Mouse (Mus musculus): ENCODE measurements around the gene Uckl1. TPM values are rescaled to one million over a fixed set of nuclear protein-coding genes. Genes with fewer than 3 reads are reported as not detected.

Gene Uckl1
- polyA plus RNA-seq, 1 experiment from 2014 or later: 45.6 TPM

DNA sequence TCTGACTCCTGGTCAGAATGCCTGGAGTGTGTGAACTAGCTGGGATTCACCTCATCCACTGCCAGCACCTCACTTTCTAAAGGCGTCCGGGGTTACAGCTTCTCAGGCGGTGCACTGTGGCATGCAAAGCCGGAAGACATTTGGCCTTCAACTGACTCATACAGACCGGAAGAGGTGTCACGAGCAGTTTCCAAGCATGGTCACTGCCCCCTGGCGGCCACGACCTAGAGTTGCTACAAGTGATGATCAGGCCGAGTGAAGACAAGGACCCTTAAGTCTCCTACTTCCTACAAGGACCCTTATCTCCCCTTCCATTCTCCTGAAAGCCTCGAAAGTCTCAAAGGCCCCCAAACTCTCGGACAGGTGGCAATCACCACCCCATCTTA, 3.7 kb downstream of the Uckl1 start:
- Histone ChIP-seq H3K9ac (ENCODE audit: low read depth, low read length) (peak overlapping the region; percentile 84), H3K4me2 (ENCODE audit: low read length) (peak overlapping the region; percentile 97), H3K4me3 (replicated peaks; ENCODE audit: low read depth, low read length) (peak overlapping the region; percentile 70), H3K27me3 (ENCODE audit: insufficient read depth, low read length) (no peaks in the 10 kb centered on the region), H3K4me1 (replicated peaks; ENCODE audit: insufficient read depth, low read length) (peaks cover 20% of the 10 kb centered on the region), H3K27ac (peak overlapping the region; percentile 90), H3K36me3 (ENCODE audit: insufficient read depth, low read length) (peaks cover 16% of the 10 kb centered on the region), H3K9me3 (replicated peaks; ENCODE audit: low read length) (no peaks in the 10 kb centered on the region)
- TF ChIP-seq CTCF (IDR thresholded peaks at IDR 0.05; ENCODE audit: low read depth): peak; percentile 98
- 1% methylated on average over 11 of the region's 11 CpGs for WGBS
- DNase-seq (ENCODE audit: low spot score) (peak; percentile 98), ATAC-seq (replicated peaks; ENCODE audit: low FRiP score, low read depth) (peak; percentile 80)

DNA sequence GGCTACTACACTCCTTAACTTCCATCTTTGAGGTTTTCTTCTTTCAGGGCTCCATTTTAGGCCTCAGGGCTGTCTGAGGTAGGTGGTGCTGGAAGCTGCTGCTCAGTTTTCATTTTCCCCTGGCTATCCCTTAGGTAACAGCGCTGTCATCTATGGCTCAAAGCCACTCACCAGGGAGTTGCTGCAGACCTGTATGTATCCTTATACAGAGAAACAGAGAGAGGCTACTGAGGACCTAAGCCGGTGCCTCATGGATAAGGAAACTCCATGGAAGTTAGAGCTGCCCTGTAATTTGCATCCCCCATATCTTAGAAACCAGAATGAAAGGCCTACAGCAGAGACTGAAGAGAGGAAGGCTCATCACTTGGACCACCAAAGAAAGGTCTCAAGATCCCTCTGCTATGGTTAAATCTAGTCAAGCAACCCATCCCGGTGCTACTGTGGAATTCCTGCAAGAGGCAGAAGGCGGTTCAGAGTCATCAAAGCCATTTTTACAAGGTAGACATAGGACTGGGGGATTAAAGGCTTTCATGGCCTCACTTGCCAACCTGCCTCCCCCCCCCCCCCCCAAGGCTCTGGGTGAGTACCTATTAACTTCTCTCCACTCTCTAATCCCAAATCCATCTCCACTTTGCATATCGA, 4.4 kb downstream of the Uckl1 start:
- DNase-seq (ENCODE audit: low spot score): no peak
- TF ChIP-seq CTCF (IDR thresholded peaks at IDR 0.05; ENCODE audit: low read depth): no peak
- Histone ChIP-seq H3K9me3 (replicated peaks; ENCODE audit: low read length) (no peaks in the 10 kb centered on the region), H3K4me2 (ENCODE audit: low read length) (peak overlapping the region; percentile 97), H3K9ac (ENCODE audit: low read depth, low read length) (peak overlapping the region; percentile 84), H3K4me1 (replicated peaks; ENCODE audit: insufficient read depth, low read length) (peaks cover 20% of the 10 kb centered on the region), H3K27ac (peak overlapping the region; percentile 90), H3K27me3 (ENCODE audit: insufficient read depth, low read length) (no peaks in the 10 kb centered on the region), H3K4me3 (replicated peaks; ENCODE audit: low read depth, low read length) (peak overlapping the region; percentile 70), H3K36me3 (ENCODE audit: insufficient read depth, low read length) (peaks cover 13% of the 10 kb centered on the region)
- 72% methylated on average over 5 of the region's 5 CpGs for WGBS
- no peak for ATAC-seq (replicated peaks; ENCODE audit: low FRiP score, low read depth)

DNA sequence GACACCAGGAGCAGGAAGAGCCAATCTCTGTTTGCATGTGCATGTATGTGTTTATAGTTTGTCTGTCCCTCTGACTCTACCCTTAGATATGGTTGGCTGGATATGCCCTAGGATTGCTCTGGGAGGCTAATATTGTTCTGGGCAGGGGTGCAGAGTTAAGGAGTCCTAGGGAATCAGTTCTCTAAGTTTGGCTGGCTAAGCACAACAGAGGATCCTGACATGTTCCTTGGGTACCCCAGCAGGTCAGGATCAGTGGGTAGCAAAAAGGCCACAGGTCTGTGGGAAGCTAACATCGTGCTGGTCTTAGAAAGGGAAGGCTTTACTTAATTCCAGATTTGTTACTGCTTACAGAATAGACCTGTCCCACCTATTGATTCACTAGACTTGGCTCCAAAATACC, 5.0 kb downstream of the Uckl1 start:
- ATAC-seq (replicated peaks; ENCODE audit: low FRiP score, low read depth) (no peak), DNase-seq (ENCODE audit: low spot score) (no peak)
- H3K4me2 ChIP-seq (ENCODE audit: low read length): no peak overlapping the region
- no peak for TF ChIP-seq CTCF (IDR thresholded peaks at IDR 0.05; ENCODE audit: low read depth)
- H3K4me3 ChIP-seq (replicated peaks; ENCODE audit: low read depth, low read length): no peak overlapping the region
- 84% methylated on average over 1 of the region's 1 CpGs for WGBS
- peak overlapping the region; percentile 71; the same call in 1 of the 2 replicates for H3K27ac ChIP-seq
- peaks cover 7% of the 10 kb centered on the region for H3K36me3 ChIP-seq (ENCODE audit: insufficient read depth, low read length)
- peaks cover 20% of the 10 kb centered on the region for H3K4me1 ChIP-seq (replicated peaks; ENCODE audit: insufficient read depth, low read length)
- H3K9me3 ChIP-seq (replicated peaks; ENCODE audit: low read length): no peaks in the 10 kb centered on the region
- no peak overlapping the region for H3K9ac ChIP-seq (ENCODE audit: low read depth, low read length)
- no peaks in the 10 kb centered on the region for H3K27me3 ChIP-seq (ENCODE audit: insufficient read depth, low read length)

DNA sequence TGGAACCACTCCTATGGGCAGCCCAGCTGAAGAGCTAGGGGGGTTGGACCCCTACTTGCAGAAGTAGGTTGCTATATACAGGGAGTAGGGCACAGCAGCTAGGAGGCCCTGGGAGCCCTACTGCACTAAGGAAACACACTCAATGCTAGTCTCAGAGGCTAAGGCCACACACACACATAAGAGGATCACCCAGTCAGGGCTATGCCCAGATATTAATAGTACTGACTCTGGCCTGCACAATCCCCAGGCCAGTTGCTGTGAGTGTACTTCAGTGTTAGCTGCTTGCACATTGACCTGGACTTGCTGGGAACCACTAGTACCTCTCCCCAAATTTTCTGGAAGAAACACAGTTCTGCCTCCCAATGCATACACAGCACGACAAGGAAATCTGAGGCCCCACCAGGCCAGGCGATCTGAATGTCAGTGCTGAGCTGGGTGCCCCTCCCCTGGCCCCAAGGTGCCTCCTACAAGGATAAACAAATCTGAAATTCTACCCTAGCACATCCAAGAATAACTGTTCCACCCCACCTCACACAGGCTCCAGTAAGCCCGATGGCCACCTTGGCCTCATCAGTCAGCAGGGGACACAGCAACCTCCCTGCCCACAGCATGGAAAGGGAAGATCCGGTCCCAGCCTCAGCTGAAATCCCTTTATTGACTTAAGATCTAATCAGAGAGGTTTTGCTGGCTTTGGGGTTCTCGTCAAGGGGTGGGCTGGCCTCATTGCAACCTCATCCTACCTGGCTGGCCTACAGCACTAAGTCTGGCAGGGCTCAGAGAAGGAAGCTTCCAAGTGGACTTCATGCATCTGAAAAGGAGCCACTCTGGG, 5.7 kb downstream of the Uckl1 start:
- H3K9me3 ChIP-seq (replicated peaks; ENCODE audit: low read length): no peaks in the 10 kb centered on the region
- H3K36me3 ChIP-seq (ENCODE audit: insufficient read depth, low read length): 0 out of 2 replicates have a peak, but pooled peaks cover 2% of the 10 kb centered on the region
- ATAC-seq (replicated peaks; ENCODE audit: low FRiP score, low read depth) (no peak), DNase-seq (ENCODE audit: low spot score) (peak; percentile 78)
- H3K4me3 ChIP-seq (replicated peaks; ENCODE audit: low read depth, low read length): no peak overlapping the region
- 25% methylated on average over 5 of the region's 5 CpGs for WGBS
- H3K9ac ChIP-seq (ENCODE audit: low read depth, low read length): 0 out of 2 replicates have a peak overlapping the region, but pooled peaks have one; percentile 18
- H3K4me2 ChIP-seq (ENCODE audit: low read length): no peak overlapping the region
- no peak for TF ChIP-seq CTCF (IDR thresholded peaks at IDR 0.05; ENCODE audit: low read depth)
- no peaks in the 10 kb centered on the region for H3K27me3 ChIP-seq (ENCODE audit: insufficient read depth, low read length)
- H3K27ac ChIP-seq: peak overlapping the region; percentile 71; the same call in 1 of the 2 replicates
- peaks cover 20% of the 10 kb centered on the region for H3K4me1 ChIP-seq (replicated peaks; ENCODE audit: insufficient read depth, low read length)

DNA sequence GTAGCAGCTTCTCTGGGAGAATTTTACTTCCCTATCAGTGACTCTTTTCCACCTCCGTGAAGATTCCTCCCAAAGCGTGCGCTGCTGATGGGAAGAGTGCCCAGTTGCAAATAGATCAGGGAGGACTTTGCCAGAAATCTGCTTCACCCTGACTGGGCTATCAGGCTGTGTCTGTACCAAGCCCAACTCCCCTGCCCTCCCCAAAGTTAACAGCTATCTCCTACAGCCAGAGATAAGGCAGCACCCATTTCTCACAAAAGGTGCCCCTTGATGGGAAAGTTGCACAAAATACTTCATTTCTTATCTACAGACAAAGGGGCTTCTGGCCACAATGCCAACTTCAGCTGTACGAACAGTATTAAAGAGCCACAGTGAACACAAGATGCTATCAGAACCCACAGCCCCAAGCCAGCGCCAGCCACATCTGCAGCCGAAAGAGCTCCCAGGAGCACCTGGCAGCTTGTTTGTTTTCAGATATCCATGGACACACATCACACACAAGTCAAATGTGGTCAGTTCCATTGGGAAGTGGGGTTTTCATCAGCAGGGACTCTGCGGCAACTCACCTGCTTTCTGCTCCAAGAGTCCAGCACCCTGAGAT, 6.6 kb downstream of the Uckl1 start:
- Histone ChIP-seq H3K27ac (0 out of 2 replicates have a peak overlapping the region, but pooled peaks have one; percentile 71), H3K36me3 (ENCODE audit: insufficient read depth, low read length) (peaks cover 11% of the 10 kb centered on the region; the same call in 1 of the 2 replicates), H3K4me2 (ENCODE audit: low read length) (no peak overlapping the region), H3K27me3 (ENCODE audit: insufficient read depth, low read length) (no peaks in the 10 kb centered on the region), H3K4me3 (replicated peaks; ENCODE audit: low read depth, low read length) (no peak overlapping the region), H3K9ac (ENCODE audit: low read depth, low read length) (no peak overlapping the region), H3K4me1 (replicated peaks; ENCODE audit: insufficient read depth, low read length) (peaks cover 20% of the 10 kb centered on the region), H3K9me3 (replicated peaks; ENCODE audit: low read length) (no peaks in the 10 kb centered on the region)
- TF ChIP-seq CTCF (IDR thresholded peaks at IDR 0.05; ENCODE audit: low read depth): no peak
- ATAC-seq (replicated peaks; ENCODE audit: low FRiP score, low read depth) (no peak), DNase-seq (ENCODE audit: low spot score) (no peak)
- 68% methylated on average over 7 of the region's 7 CpGs for WGBS

DNA sequence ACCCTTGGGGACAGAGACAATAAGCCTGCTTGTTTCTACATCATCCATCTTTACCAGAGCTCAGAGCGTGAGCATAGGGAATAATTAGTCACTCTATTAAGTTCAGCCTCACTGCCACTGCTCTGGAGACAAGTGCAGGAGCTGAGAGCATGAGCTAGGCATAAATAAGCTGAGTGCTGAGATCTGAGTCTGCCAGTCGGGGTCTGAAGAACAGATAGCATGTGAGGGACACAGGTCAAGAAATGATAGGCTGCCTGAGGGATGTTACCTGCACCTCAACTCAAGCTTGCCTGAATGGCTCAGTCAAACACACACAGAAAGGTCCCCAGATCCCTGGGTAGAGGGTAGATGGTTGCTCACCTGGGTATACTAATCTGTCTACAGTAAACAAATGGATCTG, 7.6 kb downstream of the Uckl1 start:
- no peak for ATAC-seq (replicated peaks; ENCODE audit: low FRiP score, low read depth)
- peaks cover 16% of the 10 kb centered on the region; the same call in 1 of the 2 replicates for H3K36me3 ChIP-seq (ENCODE audit: insufficient read depth, low read length)
- 56% methylated on average over 2 of the region's 2 CpGs for WGBS
- H3K27me3 ChIP-seq (ENCODE audit: insufficient read depth, low read length): no peaks in the 10 kb centered on the region
- no peak overlapping the region for H3K4me2 ChIP-seq (ENCODE audit: low read length)
- peaks cover 18% of the 10 kb centered on the region for H3K4me1 ChIP-seq (replicated peaks; ENCODE audit: insufficient read depth, low read length)
- H3K4me3 ChIP-seq (replicated peaks; ENCODE audit: low read depth, low read length): no peak overlapping the region
- DNase-seq (ENCODE audit: low spot score): no peak
- H3K9me3 ChIP-seq (replicated peaks; ENCODE audit: low read length): no peaks in the 10 kb centered on the region
- no peak overlapping the region for H3K27ac ChIP-seq
- H3K9ac ChIP-seq (ENCODE audit: low read depth, low read length): no peak overlapping the region
- no peak for TF ChIP-seq CTCF (IDR thresholded peaks at IDR 0.05; ENCODE audit: low read depth)

All from kidney, postnatal 0 days (tissue).